Mouse (Mus musculus) testis, adult 2 months (tissue): Measurements from ENCODE around the gene Hnf1a.

Experiments
- CTCF ChIP-seq: fragments of 200-500 bp; IDR thresholded peaks from 2 replicates; pipeline ENCODE4 v1.5.1; 2012; ENCODE audit warnings: low read depth, mild to moderate bottlenecking, inconsistent platforms, low read length, moderate library complexity; ENCODE audit not compliant: control insufficient read depth, insufficient read depth, insufficient replicate concordance
- POLR2A ChIP-seq: fragments of 200-500 bp; IDR thresholded peaks from 2 replicates; pipeline ENCODE4 v1.6.1; 2012; ENCODE audit warnings: low read depth, mild to moderate bottlenecking, inconsistent platforms, low read length, moderate library complexity; ENCODE audit not compliant: control insufficient read depth

DNA sequence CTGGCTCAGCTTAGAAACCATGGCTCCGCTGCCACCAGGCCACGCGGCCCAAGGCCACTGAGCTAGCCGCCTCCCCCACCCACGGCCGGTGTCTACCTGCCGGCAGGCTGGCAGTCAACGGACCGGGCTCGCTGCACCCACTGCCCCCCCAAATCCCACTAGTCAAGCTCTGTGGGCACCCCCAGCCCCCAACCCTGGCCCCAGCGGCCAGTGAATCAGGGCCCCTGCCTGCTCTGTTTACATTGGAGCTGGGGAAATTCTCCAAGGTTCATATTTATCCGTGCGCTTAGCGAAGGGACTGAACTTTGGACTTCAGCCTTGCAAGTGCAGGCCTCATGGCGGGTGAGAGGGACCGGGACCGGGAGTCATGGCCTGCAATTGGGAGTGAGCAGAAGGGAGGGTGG is at the start of gene Hnf1a:
- TF ChIP-seq POLR2A (no peak), CTCF (no peak)
